Mouse (Mus musculus): ENCODE data around the gene AY074887. TPM values are rescaled to one million over a fixed set of nuclear protein-coding genes. Genes with fewer than 3 reads are reported as not detected.
"Not testable (repeated sequence)": the region's sequence is repeated elsewhere in the genome, so short reads cannot be mapped to it uniquely, and the experiment has no call there.

AY074887 gene
- not detected in 3 replicates for total RNA-seq (2017)

- ATAC-seq (replicated peaks; ENCODE audit: insufficient number of reproducible peaks, low FRiP score, low TSS enrichment, poor library complexity, severe bottlenecking): peak; percentile 99
Observed at GRCm38 (mm10) chr9:54950575-54951321, at the start of gene AY074887, which contains the start of gene Psma4. AY074887 (minus strand) TSS chr9:54950998. Psma4 (plus strand) TSS chr9:54950790.

GRCm38 (mm10) chr9:54995645-54996044 lies 44.8 kb upstream of the AY074887 start:
- no peak for ATAC-seq (replicated peaks; ENCODE audit: insufficient number of reproducible peaks, low FRiP score, low TSS enrichment, poor library complexity, severe bottlenecking)

- no peak for ATAC-seq (replicated peaks; ENCODE audit: insufficient number of reproducible peaks, low FRiP score, low TSS enrichment, poor library complexity, severe bottlenecking)
Observed at GRCm38 (mm10) chr9:54994381-54994780, 43.6 kb upstream of the AY074887 start.

- ATAC-seq (replicated peaks; ENCODE audit: insufficient number of reproducible peaks, low FRiP score, low TSS enrichment, poor library complexity, severe bottlenecking): no peak
Observed at GRCm38 (mm10) chr9:54990362-54990761, 39.6 kb upstream of the AY074887 start.

GRCm38 (mm10) chr9:54982401-54982800 lies 31.6 kb upstream of the AY074887 start:
- ATAC-seq (replicated peaks; ENCODE audit: insufficient number of reproducible peaks, low FRiP score, low TSS enrichment, poor library complexity, severe bottlenecking): no peak

- no peak for ATAC-seq (replicated peaks; ENCODE audit: insufficient number of reproducible peaks, low FRiP score, low TSS enrichment, poor library complexity, severe bottlenecking)
Observed at GRCm38 (mm10) chr9:54981291-54982191, 30.7 kb upstream of the AY074887 start.

GRCm38 (mm10) chr9:54980674-54981073 lies 29.9 kb upstream of the AY074887 start, which contains the start of gene Chrna5:
Chrna5 (plus strand) TSS chr9:54980880.
- no peak for ATAC-seq (replicated peaks; ENCODE audit: insufficient number of reproducible peaks, low FRiP score, low TSS enrichment, poor library complexity, severe bottlenecking)

GRCm38 (mm10) chr9:54969972-54970637 lies 19.3 kb upstream of the AY074887 start:
- ATAC-seq (replicated peaks; ENCODE audit: insufficient number of reproducible peaks, low FRiP score, low TSS enrichment, poor library complexity, severe bottlenecking): no peak

- no peak for ATAC-seq (replicated peaks; ENCODE audit: insufficient number of reproducible peaks, low FRiP score, low TSS enrichment, poor library complexity, severe bottlenecking)
Observed at GRCm38 (mm10) chr9:54963669-54964068, 12.9 kb upstream of the AY074887 start.

GRCm38 (mm10) chr9:54961059-54961458 lies 10.3 kb upstream of the AY074887 start:
- ATAC-seq (replicated peaks; ENCODE audit: insufficient number of reproducible peaks, low FRiP score, low TSS enrichment, poor library complexity, severe bottlenecking): no peak

- not testable (repeated sequence) for ATAC-seq (replicated peaks; ENCODE audit: insufficient number of reproducible peaks, low FRiP score, low TSS enrichment, poor library complexity, severe bottlenecking)
Observed at GRCm38 (mm10) chr9:54950162-54950561, 636 bp downstream of the AY074887 start.

- no peak for ATAC-seq (replicated peaks; ENCODE audit: insufficient number of reproducible peaks, low FRiP score, low TSS enrichment, poor library complexity, severe bottlenecking)
Observed at GRCm38 (mm10) chr9:54949465-54949864, 1.3 kb downstream of the AY074887 start.

- no peak for ATAC-seq (replicated peaks; ENCODE audit: insufficient number of reproducible peaks, low FRiP score, low TSS enrichment, poor library complexity, severe bottlenecking)
Observed at GRCm38 (mm10) chr9:54946256-54946655, 4.5 kb downstream of the AY074887 start.

- ATAC-seq (replicated peaks; ENCODE audit: insufficient number of reproducible peaks, low FRiP score, low TSS enrichment, poor library complexity, severe bottlenecking): no peak
Observed at GRCm38 (mm10) chr9:54944467-54944866, 6.3 kb downstream of the AY074887 start.

- no peak for ATAC-seq (replicated peaks; ENCODE audit: insufficient number of reproducible peaks, low FRiP score, low TSS enrichment, poor library complexity, severe bottlenecking)
Observed at GRCm38 (mm10) chr9:54942071-54942470, 8.7 kb downstream of the AY074887 start.

GRCm38 (mm10) chr9:54932379-54932778 lies 18.4 kb downstream of the AY074887 start:
- no peak for ATAC-seq (replicated peaks; ENCODE audit: insufficient number of reproducible peaks, low FRiP score, low TSS enrichment, poor library complexity, severe bottlenecking)

- no peak for ATAC-seq (replicated peaks; ENCODE audit: insufficient number of reproducible peaks, low FRiP score, low TSS enrichment, poor library complexity, severe bottlenecking)
Observed at GRCm38 (mm10) chr9:54931765-54932164, 19.0 kb downstream of the AY074887 start.

GRCm38 (mm10) chr9:54930741-54931140 lies 20.1 kb downstream of the AY074887 start:
- no peak for ATAC-seq (replicated peaks; ENCODE audit: insufficient number of reproducible peaks, low FRiP score, low TSS enrichment, poor library complexity, severe bottlenecking)

GRCm38 (mm10) chr9:54919946-54920345 lies 30.9 kb downstream of the AY074887 start:
- no peak for ATAC-seq (replicated peaks; ENCODE audit: insufficient number of reproducible peaks, low FRiP score, low TSS enrichment, poor library complexity, severe bottlenecking)

All from monocyte, adult 5-6 weeks (primary cell).